Mouse (Mus musculus) induced T-regulatory cell, adult 2 months (primary cell): Measurements from ENCODE around the gene Gtf2i.

Source experiments
- DNase-seq: peaks from one replicate; pipeline ENCODE4 v3.0.0-alpha.2; 2012; ENCODE audit warnings: low read depth

Gene Gtf2i

DNA sequence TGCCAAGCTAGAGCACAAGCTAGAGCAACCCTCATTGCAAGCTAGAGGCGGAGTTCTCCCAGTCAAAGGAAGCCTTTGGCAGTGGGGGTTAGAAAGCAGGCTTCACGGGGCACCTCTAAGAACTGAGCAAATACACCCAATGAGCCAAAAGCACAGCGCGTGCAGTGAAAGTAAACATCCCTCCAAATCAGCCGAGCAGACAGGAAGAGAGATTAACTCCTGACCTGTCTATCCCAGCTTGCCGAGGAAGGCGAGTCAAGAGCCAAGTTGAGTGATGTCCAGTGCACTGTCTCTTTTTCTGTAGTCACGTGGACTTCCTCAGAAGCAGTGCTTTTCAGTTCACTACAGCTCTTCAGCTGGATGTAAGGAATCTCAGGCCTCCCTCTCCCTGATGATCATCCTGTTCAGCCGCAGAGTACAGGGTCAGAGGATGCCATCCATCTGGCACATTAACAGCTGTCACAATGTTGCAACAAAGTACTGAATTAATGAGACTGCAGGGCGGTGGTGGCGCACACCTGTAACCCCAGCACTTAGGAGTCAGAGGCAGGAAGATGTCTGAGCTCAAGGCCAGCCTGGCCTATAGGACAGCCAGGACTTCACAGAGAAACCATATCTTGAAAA lies 104.5 kb downstream of the Gtf2i start:
- no peak for DNase-seq

DNA sequence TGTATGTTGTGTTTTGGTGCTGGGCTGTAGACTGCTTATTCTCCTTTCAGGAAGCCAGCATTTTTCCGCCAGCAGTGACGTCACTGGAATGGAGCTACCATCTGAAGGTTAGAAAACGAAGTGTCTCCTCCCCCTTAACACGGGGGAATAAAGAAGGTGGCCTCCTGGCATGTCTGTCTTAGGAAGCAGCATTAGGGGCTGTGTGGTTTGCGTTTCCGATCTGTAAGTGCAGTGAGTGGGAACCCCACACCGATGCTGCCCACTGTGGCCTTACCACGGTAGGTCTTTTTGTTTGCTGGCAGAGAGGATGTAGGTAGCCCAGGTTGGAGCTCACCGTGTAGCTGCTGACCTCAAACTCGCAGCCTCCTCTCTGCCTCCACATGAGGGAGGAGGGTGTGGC lies 107.8 kb downstream of the Gtf2i start:
- DNase-seq: peak; percentile 25

DNA sequence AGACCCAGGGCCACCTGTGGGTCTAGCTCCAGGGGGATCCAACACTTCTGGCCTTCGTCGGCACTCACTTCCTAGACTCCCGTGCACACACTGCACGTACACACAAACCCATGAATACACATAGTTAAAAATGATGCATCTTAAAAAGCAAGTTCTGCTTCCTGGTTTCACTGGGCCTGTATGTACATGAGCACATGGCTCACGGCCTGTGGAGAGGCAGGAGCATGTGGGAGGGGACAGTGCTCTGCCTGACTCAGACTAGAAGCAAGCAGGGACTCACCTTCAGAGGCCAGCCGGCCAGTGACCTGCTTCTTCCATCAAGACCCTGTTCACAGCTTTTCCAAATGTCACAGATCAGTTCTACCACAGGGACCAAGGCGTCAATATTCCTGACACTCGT lies 120.9 kb downstream of the Gtf2i start:
- DNase-seq: no peak

DNA sequence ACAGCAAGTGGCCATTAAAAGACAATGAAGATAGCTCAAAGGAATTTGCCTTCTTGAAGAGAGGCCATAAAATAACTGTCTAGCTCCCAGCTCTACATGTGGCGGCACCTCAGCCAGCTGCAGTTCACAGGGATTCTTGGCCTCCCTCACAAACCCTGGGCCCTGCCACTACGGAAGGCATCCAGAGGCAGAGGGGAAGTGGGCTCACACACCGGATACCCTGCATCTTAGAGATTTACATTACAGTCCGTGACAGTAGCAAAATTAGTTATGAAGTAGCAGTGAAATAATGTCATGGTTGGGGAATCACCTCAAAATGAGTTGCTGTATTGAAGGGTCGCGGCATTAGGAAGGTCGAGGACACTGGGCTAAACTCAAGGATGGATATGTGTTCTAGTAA lies 126.0 kb downstream of the Gtf2i start:
- DNase-seq: peak; percentile 47
